Mouse (Mus musculus) kidney, adult 11 months (tissue): ENCODE results near the gene Sned1.
"Not testable (repeated sequence)": the region's sequence is repeated elsewhere in the genome, so short reads cannot be mapped to it uniquely, and the experiment has no call there.

ENCODE experiments used
- DNase-seq: peaks from one replicate; pipeline ENCODE4 v3.0.0; 2022

Gene Sned1

DNA sequence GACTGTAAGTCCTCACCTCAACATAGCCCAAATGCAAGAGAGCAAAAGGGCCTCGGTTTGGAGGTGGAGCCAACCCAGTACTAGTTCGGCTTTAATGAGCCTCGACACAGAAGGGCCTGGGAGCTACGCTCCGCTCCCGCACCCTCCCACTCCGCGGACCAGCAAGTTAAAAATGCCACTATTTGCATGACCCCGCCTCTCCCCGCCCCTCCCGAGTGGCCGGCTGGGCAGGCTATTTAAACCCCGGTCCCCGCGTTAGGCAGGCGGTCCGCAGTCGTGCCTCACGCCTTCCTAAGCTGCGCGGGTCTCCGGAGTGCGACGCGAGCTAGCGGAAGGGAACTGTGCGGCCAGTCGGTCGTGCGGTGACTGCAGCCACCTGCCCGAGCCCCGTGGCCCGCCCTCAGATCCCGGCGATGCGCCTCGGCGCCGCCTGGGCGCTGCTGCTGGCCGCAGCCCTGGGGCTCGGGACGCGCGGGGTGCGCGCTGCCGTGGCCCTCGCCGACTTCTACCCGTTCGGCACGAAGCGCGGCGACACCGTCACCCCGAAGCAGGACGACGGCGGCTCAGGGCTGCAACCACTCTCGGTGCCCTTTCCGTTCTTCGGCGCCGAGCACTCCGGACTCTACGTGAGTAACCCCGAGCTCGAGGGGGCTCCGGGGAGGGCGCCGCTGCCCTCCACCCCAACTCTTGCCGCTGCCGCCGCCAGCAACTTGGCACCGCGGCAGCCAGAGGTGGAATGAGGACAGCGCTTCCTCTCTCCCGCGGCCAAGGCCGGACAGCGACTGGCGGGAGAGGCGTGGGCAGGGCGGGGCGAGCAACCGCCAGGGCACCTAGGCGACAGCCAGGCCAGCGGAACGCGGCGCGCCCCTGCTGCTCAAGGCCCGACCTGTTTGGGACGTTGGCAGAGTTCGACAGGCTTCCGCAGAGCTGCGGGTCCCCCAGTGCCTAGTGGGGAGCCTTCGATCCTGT lies at the start of gene Sned1:
Sned1 (plus strand) TSS at position 266 of the 969 bp plus-strand sequence.
- peak; percentile 93 for DNase-seq

DNA sequence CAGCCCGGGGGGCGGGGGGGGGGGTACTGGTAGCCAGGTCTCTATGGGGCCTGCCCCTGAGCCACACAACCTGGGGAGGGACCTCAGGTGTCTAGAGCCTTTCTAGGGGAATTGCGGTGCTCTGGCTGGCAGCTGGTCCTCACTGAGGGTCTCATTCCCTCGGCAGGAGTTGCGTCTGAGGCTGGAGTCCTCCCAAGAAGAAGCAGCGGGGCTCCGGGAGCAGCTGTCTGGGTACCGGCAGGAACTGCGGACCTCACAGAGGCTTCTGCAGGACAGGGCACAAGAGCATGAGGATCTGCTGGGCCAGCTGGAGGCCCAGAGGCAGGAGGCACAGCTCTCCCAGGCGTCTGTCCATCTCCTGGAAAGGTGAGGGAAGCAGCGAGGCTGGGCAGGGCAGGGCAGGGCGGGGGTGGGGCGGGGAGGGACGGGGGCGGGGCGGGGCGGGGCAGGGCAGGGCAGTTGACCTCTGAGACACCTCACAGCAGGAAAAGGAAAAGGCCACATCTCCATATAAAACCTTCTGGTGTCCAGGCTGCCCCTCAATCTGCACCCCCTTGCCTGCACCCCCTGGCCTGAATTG lies 44.8 kb upstream of the Sned1 start:
- no peak for DNase-seq

DNA sequence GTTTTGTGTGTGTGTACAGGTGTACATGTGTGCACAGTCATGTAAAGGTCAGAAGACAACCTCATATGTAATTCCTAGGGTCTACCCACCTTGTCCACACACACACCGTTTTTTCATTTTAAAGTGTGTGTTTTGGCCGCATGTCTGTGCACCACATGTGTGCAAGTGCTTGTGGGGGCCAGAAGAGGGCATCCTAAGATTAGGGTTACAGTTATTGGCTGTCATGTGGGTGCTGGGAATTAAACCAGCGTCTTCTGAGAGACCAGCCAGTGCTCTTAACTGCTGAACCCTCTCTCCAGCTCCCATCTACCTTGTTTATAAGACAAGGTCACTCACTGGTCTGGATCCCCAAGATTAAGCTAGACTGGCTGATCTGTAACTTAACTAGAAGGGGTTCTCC lies 40.7 kb upstream of the Sned1 start:
- DNase-seq = no peak

DNA sequence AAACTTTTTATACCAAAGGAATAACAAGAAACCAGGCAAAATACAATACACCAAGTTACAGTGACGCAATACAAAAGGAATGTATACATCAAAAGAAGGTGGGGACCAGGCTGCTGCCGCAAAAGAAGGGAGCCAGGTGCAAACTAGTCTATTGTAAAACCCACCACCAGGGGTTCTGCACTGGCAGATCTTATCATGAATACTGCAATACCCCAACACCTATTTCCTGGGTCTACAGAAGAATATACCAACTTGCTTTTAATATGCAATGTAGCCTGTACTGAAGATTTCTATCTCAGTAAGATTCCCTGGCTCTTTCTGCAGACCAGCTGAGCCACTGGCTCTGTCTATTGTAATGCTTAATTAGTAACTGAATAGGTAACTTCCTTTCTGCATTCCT lies 38.2 kb upstream of the Sned1 start:
- DNase-seq = not testable (repeated sequence)

DNA sequence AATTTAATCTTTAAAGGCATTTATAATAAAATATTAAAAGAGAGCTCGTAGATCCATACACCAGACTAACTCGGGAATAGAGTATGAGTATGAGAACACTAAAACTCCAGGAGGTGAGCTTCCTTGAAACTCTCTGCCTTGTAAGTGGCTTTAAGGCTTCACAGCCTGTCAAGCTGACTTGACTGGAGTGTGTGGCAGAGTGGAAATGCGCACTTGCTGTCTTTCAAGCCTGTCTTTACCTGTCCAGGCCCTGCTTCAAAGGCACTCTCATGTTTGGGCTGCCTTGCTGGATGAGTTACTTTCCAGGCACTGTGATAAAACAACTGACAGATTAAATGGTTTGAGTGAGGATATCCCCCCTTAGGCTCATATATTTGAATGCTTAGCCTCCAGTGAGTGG lies 37.7 kb upstream of the Sned1 start:
- no peak for DNase-seq

DNA sequence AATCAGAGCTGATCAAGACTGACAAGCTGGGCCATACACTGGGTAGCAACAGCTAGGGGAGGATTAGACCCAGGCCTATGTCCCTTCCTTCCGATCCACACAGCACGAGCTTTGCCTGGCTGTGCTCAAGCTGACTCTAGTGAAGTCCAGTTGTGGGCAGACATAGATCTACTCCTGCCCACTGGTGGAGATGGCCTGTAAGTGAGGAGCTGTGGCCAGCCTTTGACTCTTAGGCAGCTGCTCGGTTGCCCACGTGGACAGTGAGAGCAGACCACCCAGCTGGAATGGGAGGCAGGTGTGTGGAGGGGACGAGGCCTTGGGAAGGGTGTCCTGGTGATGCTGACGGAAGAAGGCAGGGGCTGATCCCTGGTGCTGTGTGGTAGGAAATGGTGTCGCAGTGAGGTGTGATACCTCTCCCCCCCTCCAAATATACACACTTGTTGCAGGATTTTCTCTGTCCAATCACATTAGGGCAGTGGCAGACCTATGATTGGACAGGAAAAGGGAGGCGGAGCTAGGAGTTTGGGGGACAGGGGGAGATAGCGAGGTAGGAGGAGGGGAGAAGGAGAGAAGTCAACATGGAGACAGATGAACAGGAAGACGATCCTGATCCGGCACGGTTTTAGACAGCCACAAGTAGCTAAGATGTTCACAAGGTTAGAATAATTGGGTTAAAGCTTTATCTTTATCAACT lies 29.2 kb upstream of the Sned1 start:
- no peak for DNase-seq

DNA sequence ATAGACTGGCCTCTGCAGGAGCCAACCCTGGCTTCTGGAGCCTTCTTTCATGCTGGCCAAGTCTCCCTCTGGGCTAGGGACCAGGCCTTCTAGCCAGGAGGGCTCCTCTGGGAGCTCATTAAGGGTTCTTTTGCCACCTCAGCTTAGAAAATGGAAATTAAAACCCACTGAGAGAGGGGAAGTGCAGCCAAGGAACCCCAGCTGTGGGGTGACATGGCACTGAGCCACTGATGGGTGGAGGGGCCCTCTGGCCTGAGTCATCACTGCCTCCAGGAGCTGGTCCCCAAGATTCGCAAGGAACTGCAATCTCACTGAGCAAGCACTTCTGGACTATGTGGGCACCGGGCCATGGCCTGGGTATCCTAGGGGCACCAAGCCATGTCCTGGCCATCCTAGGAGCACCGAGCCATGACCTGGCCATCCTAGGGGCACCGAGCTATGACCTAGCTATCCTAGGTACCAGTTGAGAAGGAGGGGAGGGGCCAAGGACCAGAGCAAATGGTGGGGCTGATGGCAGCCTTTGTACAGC lies 28.0 kb upstream of the Sned1 start:
- DNase-seq = peak; percentile 29

DNA sequence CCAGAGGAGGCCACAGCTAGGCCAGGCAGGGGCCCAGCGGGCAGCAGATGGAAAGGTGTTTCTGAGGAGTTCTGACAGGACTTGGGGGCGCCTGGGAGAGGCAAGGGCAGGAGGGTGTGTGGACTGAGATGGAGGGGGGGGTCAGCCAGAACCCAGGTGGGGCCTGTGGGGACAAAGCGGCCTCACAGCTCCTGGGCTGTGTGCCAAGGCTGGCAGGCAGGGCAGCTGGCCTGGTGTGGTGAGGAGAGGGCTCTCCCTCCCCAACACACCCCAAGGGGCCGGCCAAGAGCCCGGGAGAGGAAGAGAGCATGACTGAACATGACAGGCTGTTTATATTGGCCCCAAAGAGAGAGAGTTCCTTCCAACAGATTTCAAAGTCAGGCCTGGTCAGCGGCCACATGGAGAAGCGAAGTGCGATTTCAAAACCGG lies 25.4 kb upstream of the Sned1 start:
- peak; percentile 70 for DNase-seq

DNA sequence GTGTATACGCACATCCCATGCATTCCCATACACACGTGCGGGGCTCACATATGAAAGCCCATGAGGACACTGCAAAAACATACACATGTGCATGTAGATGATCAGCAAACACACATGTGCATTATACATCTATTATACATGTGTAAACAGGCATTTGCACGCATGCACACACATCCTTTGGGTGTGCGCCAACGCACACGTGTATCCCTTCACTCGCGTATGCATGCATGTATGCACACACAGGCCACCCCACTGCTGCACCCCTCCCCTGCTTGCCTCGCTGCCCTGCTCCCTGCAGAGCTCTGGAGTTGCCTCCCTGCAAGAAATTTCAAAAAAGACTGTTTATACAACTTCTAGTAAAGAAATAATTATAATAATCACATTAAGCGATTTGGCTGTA lies 24.6 kb upstream of the Sned1 start:
- no peak for DNase-seq

DNA sequence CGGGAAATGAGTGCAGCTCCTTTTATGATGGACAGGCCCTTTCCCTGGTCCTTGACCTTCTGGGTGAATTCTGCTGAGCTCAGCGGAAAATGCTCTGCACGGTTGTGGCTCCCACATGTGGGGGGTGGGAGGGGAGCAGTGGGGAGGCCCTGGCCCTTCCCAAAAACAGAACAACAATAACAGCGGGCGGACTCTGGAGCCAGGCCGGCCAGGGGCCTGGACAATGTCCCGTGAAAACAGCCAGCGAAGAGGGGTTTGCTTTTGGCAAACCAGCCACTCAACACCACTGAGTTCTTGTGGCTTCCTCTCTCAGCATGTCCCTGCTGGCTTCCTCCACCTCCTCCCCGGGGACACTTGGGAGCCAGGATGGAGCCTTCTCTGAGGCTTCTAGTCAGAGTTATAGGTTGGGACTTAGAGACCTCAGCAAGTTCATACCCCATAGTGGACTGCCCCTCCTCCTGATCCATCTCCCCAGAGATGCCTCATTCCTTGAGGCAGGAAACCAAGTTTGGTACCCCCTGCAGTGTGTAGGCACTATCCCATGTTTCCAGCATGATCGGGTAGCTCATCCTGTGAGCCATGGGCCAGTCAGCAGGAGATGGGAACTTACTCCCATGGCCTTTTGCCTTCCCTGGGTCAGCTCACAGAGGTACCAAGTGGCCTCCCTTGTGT lies 24.0 kb upstream of the Sned1 start:
- DNase-seq = peak; percentile 48

DNA sequence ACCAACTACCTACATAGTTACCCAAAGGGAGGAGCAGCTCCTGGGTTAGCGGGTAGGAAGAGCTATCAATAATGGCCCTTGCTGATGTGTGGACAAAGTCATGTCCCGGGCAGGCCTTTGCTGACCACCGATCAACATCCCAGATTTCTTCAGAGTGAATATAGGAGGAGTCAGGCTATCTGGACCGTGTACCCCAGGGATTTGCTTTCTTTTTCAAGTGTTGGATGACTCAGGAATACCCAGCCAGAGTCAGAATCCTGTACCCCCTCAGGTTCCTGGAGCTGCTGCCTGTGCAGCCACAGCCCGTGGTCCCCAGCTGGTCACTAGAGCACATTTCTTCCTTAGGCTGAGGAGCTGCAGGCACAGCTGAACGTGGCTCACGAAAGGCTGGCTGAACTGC lies 23.2 kb upstream of the Sned1 start:
- no peak for DNase-seq

DNA sequence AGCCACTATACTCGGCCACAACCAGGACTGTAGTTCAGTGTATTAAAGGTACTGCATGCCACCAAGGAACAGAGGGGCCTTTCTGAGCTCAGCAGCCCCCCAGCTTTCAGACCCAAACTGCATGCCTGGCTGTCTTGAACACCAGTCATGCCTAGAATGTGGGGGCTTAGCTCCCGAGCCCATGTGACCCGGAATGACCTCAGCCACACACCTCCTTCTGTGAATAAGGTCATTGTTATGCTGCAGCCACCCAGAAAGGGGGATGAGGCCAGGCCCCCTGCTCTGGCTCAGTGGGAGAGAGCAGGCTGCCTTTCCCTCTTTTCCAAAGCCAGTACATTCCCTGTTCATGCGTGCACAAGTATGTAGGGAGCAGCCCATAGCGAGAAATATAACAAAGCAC lies 21.0 kb upstream of the Sned1 start:
- DNase-seq = no peak

DNA sequence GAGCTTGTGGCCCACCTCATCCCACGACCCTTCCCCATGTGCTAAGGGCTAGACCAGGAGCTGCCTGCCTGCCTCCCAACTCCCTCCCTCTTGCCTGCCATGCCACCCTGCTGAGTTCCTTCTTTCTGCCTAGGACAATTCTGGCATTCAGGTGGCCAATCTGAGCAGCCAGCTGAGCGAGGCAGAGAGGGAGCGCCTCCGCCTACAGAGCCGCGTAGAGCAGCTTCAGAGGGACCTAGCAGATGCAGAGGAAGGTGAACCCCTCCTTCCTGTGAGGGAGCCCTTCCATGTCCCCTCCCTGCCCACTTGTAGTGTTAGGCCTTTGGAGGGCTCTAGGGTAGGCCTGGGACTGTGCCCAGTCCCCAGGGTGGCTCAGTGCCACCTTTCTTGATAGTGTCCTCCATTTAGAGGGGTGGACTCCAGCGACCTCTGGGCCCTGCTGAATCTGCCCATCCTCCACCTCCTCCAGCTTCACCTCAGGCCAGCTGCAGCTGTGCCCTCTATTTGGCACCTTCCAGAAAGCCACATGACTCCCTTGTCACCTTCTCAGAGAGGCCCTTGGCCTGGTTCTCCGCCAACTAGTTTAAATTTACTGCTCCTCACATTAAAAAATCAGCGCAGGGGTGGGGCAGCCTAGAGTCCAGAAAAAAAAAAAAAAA lies 18.7 kb upstream of the Sned1 start:
- peak; percentile 76 for DNase-seq

DNA sequence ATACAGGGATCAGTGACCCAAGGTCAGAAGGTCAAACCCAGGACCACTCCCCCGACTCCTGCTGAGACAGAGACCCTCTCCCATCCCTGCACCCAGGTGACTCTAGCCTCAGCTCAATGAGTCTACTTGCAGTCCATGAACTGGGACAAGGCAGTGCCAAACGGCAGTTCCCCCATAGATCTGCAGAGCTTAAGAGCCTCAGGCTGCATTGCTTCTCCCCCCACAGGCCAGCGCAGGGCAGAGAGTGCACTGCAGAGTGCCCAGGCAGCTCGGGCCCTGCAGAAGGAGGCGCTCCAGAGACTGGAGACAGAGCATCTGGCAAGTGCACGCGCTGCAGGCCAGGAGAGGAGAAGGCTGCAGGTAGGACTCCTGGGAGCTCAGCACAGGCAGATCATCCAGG lies 18.1 kb upstream of the Sned1 start:
- DNase-seq = no peak

DNA sequence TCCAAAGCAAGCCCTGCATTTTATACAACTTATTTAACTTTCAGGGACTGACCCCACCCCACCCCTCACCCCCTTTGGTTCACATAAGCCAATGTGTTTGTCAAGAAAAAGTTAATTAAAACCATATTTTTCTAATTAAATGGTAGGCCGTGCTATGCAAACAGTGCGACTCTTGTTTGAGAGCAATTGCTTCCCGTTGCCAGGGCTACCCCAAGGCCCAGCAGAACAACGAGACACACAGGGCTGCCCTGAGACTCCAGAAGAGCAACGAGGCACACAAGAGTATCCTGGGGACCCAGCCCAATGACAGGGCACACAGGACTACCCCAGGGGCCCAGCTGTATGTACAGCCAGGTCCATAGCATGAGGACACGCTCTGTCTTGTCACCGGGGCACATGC lies 14.9 kb upstream of the Sned1 start:
- DNase-seq = no peak

DNA sequence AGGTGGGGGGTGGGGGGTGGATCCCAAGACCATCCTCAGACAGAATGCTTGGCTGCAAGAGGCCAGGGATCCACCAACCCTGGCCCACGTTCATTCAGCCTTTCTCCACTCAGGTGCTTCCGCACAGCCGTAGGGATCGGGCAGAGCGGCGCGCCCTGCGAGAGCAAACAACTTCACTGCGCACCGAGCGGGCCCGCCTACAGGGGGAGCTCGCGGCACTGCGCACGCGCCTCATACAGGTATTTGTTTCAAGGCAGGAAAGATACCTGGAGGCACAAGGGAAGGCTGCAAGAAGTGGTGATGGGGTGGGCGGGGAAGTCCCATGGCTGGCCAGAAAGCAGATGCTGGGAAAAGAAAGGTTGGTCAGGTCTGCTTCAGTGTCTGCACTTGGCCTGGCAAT lies 11.7 kb upstream of the Sned1 start:
- DNase-seq = peak; percentile 49

DNA sequence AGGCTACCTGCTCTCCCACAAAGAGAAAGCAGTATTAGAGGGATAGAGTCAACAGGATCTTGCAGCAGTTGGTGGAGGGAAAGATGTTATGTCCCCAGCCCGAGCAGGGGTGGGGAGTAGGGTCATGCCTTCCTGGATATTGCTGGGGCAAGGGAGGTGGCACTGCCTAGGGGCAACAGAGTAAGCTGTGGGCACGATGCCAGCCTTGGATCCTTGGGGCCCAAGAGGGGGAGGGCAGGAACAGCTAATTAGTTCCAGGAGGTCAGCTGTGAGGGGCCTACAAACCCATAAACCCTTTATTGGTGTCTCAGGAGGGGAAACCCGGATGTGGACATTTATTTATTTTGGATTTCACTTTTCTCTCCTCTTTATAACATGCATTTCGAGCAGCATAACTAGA lies 10.4 kb upstream of the Sned1 start:
- no peak for DNase-seq

DNA sequence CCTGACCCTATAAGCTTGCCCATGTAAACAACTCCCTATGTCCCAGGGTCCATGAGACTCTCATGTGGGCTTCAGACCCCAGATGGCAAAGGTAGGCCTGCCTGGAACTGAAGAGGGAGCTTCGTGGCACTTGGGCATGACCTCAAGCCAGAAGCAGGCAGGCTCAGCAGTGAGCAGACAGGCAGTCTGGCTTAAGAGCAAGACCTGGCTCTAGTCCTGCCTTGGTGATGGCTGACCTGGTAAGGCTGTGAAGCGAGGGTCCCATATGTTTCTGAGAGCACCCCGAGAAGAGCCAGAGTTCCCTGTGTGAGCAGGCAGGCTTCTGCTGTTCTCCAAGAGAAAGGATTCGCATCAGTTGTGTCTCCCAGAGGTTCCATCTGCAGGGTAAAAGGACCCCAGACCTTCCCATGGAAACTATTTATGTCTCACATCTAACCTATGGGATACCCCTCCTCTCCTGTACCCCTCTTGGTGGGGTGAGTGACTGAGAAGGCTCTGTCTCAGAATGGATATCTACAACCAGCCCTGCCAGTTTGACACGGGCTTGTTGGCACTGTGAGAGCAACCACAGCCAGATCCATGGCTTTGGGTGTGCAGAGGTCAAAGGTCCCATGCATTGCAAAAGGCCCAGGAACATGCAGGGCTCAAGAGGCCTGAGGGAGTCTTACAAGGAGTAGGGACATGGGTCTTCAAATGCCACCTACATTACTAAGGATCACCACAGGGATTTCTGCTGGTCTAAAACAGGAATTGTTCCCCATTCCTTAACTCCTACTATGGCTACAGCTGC lies 9.7 kb upstream of the Sned1 start:
- no peak for DNase-seq

DNA sequence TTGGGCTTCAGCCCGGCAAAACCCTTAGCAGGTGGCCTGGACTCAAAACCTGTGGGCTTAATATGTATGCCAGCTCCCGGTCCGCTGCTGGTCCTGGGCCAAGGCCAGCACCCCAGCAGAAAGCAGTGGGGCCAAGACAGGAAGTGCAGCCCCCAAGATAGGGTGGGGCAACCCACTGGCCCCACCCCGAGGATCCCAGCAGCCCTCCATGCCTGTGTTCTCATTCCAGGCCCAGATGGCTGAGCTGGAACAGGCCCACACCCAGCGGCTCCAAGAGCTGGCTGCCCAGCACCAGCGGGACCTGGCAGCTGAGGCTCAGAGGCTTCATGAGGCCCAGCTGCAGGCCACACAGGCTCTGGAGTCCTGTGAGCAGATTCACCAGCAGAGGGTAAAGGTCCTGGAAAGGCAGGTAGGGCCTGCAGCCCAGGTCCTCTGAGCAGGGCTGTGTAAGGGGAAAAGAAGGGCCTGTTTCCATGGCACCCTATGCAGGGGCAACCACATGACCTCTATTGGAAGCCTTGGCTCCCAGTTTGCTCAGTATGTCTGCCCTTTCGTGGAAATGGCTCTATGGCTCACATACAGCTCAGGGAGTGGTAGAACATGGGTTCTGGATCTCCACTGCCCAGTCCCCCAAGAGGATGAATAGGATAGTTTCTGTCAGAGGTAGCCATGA lies 8.2 kb upstream of the Sned1 start:
- no peak for DNase-seq

DNA sequence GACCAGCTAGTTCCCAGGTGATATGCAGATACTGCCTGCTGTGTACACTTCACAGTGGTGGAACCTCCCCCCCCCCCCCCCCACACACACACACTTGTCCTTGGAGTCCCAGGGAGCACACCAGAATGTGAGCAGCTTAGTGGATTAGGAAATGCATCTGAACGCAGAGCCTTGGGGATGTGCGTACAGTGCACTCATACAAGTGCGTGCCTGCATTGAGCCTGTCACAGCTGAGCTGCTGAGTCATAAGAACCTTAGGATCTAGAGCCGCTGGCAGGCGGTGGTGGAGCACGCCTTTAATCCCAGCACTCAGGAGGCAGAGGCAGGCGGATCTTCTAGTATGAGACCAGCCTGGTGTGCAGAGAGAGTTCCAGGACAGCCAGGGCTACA lies 7.7 kb upstream of the Sned1 start:
- no peak for DNase-seq

DNA sequence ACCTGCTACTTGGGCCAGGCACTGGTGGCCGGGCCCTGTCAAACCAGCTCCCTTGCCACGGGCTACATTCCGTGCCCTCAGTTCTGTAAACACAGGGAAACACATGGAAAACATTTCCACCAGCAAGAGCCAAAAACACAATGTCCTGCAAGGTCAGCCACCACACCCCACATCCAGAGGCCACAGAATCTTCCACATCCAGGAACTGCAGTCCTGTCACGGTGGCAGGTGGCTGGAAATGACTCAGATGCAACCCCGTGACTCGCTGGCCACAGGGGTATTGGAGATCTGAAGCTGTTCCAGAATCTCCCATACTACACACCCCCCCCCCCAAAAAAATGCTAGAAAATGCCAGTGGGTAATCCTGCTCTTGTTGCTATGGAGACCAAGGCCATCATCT lies 6.4 kb upstream of the Sned1 start:
- peak; percentile 60 for DNase-seq
